Mouse (Mus musculus): ENCODE measurements around the gene Btk. TPM values are rescaled to one million over a fixed set of nuclear protein-coding genes. Genes with fewer than 3 reads are reported as not detected.

The Btk gene
- polyA plus RNA-seq (2015; fragmentation: Nextera tagmentation; extraction: Ambion mirVana): 0.74 and 2.1 TPM in 2 replicates

DNA sequence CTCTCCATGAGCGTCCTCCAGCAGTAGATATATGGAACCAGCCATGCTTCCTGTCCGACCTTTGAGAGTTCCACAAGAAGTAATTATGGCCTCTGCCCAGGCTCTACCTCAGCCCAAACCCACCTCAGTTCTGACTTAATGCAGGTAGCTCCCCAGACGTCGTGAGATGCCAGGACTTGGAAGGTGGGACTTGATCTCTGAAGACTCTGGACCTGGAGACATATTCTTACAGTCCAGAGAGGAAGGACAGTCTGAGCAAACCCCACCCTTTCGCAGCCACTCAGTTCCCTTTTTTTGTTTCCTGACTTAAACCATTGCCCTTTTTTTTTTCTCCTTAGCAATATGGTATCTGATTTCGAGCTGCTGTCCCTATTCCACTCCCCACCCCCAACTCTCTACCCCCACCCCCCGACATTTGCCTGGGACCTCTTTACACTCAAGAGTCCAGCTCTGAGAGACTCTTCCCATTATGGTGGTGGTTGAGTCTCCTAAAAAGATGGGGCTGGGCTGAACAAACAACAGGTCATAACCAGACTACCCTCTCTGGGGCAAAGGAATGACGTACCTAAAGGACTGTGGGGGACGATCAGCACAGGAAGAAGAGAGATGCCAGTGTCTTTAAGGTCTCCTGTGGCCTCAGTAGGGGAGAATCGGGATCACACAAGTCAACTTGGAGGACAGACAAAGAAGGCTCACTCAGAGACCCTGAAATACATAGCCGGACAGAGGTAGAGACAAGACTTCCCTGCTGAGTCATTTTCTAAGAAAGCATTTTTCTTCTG, at the start of gene Btk:
Gene Btk, minus strand, starts transcription at position 683 of the 782 bp plus-strand sequence.
- no peak for ATAC-seq (replicated peaks; ENCODE audit: insufficient number of reproducible peaks, insufficient read depth, low FRiP score, low read depth)
- no peak within 1 kb of the TSS for H3K4me2 ChIP-seq
- 79% methylated on average over 11 of the region's 11 CpGs for WGBS
- no peak within 1 kb of the TSS for H3K4me3 ChIP-seq
- H3K4me1 ChIP-seq (replicated peaks): peaks cover 4% of the 10 kb centered on the region
- H3K36me3 ChIP-seq: no peaks in the 10 kb centered on the region
- no peaks in the 10 kb centered on the region for H3K27me3 ChIP-seq
- H3K27ac ChIP-seq: no peak within 1 kb of the TSS
- no peaks in the 10 kb centered on the region for H3K9me3 ChIP-seq (replicated peaks)
- H3K9ac ChIP-seq: no peak within 1 kb of the TSS

DNA sequence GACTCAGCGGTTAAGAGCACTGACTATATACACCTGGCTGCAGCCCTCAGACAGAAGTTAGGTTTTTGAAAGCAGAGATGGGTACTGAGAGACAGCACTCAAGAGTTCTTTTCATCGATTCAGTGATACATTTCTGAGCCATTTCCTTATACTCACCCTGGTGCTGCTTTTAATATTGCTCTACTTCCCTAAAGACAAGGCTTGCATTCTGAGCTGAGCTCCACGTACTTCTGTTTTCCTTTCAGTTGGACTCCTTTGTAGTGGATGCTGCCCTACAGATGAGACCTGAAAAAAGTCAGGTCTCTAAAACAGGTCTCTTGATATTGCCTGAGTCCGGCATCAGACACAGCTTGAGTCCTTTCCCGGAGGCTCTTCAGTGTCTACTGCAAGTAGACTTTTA, 49.3 kb upstream of the Btk start:
- Histone ChIP-seq H3K4me1 (replicated peaks) (no peaks in the 10 kb centered on the region), H3K36me3 (no peaks in the 10 kb centered on the region), H3K9me3 (replicated peaks) (no peaks in the 10 kb centered on the region), H3K4me3 (no peak overlapping the region), H3K4me2 (no peak overlapping the region), H3K27me3 (no peaks in the 10 kb centered on the region), H3K27ac (no peak overlapping the region), H3K9ac (no peak overlapping the region)
- ATAC-seq (replicated peaks; ENCODE audit: insufficient number of reproducible peaks, insufficient read depth, low FRiP score, low read depth): no peak
- 74% methylated on average over 5 of the region's 5 CpGs for WGBS

DNA sequence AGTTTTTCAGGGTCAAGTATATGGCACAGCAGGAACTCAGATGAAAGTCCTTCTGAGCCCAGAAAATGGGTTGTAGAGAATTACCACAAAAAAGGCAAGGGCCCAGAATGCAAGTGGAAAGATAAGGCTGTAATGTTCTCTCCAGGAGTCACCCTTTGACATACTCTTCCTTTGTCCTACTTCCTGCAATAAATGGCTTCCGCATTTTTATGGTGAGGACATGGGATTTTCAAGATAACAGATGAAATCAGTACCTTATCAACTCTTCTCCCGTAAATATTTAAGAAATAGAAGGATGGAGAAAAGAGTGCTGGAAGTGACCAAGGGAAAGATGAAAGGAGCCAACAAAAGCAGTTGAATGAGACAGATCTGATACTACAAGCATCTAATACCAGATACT, 44.8 kb upstream of the Btk start:
- H3K36me3 ChIP-seq: no peaks in the 10 kb centered on the region
- no peak overlapping the region for H3K4me2 ChIP-seq
- no peak overlapping the region for H3K27ac ChIP-seq
- H3K9me3 ChIP-seq (replicated peaks): no peaks in the 10 kb centered on the region
- no peaks in the 10 kb centered on the region for H3K27me3 ChIP-seq
- no peak overlapping the region for H3K9ac ChIP-seq
- ATAC-seq (replicated peaks; ENCODE audit: insufficient number of reproducible peaks, insufficient read depth, low FRiP score, low read depth): no peak
- 52% methylated on average over 2 of the region's 2 CpGs for WGBS
- no peak overlapping the region for H3K4me3 ChIP-seq
- H3K4me1 ChIP-seq (replicated peaks): no peaks in the 10 kb centered on the region

DNA sequence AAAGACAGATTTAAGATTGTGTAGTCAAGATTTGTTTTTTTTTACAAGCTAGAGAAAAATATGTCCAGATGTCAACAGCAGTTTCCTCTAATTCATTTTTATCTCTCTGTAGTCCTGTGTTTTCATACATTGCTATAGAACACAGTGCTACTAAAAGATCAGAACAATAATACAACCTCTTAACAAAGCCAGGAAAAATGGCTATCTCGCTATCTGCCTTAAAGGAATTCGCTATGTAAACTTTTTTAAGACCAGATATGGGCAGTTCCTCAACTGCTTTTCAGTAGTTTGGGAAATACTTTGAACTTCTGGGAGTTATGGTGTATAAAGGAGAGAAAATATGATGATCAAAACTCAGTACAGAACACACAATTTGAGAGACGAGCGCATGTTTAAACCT, 40.0 kb upstream of the Btk start:
- Histone ChIP-seq H3K36me3 (no peaks in the 10 kb centered on the region), H3K9me3 (replicated peaks) (no peaks in the 10 kb centered on the region), H3K9ac (no peak overlapping the region), H3K4me2 (no peak overlapping the region), H3K4me3 (no peak overlapping the region), H3K4me1 (replicated peaks) (no peaks in the 10 kb centered on the region), H3K27me3 (no peaks in the 10 kb centered on the region), H3K27ac (no peak overlapping the region)
- 70% methylated on average over 4 of the region's 4 CpGs for WGBS
- ATAC-seq (replicated peaks; ENCODE audit: insufficient number of reproducible peaks, insufficient read depth, low FRiP score, low read depth): no peak

DNA sequence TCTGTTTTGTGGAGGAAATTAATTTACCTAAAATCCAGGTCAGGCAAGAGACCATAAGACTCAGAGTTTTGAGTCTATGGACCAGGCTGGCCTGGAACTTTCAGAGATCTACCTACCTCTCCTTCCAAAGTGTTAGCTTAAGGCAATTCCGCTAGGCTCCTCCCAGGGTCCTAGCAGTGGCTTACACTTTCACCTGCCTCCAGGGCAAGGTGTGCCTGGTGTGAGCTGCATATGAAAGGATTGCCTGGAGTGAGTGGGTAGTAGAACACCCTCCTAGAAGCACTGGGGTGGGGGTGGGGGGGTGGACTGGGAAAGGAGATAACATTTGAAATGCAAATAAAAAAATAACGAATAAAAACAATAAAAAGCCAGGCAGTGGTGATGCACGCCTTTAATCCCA, 38.3 kb upstream of the Btk start:
- ATAC-seq (replicated peaks; ENCODE audit: insufficient number of reproducible peaks, insufficient read depth, low FRiP score, low read depth): no peak
- no peak overlapping the region for H3K9ac ChIP-seq
- no peaks in the 10 kb centered on the region for H3K27me3 ChIP-seq
- H3K4me1 ChIP-seq (replicated peaks): no peaks in the 10 kb centered on the region
- 72% methylated on average over 3 of the region's 3 CpGs for WGBS
- no peak overlapping the region for H3K4me2 ChIP-seq
- H3K27ac ChIP-seq: no peak overlapping the region
- H3K9me3 ChIP-seq (replicated peaks): no peaks in the 10 kb centered on the region
- no peak overlapping the region for H3K4me3 ChIP-seq
- H3K36me3 ChIP-seq: no peaks in the 10 kb centered on the region

DNA sequence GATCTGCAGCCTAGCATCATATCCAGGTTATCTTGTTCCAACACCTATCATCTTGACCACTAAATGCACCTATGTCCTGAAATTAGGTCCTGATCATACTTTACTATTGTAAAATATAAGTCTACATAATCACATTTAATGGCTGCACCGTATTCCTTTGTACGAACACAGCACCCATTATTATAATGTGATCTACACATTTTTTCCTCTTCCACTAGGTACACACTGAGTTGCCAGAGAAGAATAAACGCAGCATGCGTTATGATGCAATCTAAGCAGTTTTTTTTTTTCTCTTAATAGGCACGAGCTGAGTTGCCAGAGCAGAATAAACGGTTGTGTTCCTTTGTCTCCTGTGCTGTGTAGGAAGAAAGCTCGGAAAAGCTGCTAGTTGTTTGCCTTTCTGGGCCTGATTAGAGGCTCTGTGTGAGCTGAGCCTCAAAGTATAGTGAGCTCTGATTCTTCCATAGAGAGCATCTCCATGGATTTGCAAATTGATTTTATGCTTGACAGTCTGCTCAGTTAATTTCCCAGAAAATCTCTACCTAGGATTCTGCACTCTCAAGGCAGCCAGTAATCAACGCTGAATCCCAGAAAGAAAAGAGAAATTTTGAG, 37.0 kb upstream of the Btk start:
- H3K9ac ChIP-seq: no peak overlapping the region
- 65% methylated on average over 8 of the region's 8 CpGs for WGBS
- H3K27ac ChIP-seq: no peak overlapping the region
- H3K27me3 ChIP-seq: no peaks in the 10 kb centered on the region
- no peaks in the 10 kb centered on the region for H3K9me3 ChIP-seq (replicated peaks)
- H3K4me1 ChIP-seq (replicated peaks): no peaks in the 10 kb centered on the region
- H3K36me3 ChIP-seq: no peaks in the 10 kb centered on the region
- no peak overlapping the region for H3K4me3 ChIP-seq
- no peak for ATAC-seq (replicated peaks; ENCODE audit: insufficient number of reproducible peaks, insufficient read depth, low FRiP score, low read depth)
- H3K4me2 ChIP-seq: no peak overlapping the region

DNA sequence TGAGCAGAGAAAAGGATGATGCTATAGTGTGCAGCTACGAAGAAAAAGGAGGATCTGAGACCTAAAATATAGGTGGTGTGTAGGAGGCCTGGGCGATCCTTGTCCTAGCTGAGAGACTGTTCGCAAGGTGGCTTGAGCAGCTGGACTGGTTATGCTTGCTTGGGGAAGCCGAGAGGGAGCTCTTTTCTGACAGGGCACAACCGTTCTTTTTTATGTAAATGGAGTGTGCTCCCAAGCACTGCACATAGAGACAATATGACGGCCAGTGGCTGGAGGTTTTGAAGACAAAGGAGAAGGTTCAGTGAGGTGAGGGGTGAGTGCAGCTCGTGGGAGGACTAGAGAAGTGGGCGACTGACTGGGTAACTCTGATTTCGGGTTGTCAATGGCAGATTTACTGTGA, 36.3 kb upstream of the Btk start:
- Histone ChIP-seq H3K36me3 (no peaks in the 10 kb centered on the region), H3K4me3 (no peak overlapping the region), H3K4me1 (replicated peaks) (no peaks in the 10 kb centered on the region), H3K27me3 (no peaks in the 10 kb centered on the region), H3K9ac (no peak overlapping the region), H3K9me3 (replicated peaks) (no peaks in the 10 kb centered on the region), H3K27ac (no peak overlapping the region), H3K4me2 (no peak overlapping the region)
- no peak for ATAC-seq (replicated peaks; ENCODE audit: insufficient number of reproducible peaks, insufficient read depth, low FRiP score, low read depth)
- WGBS: 62% methylated on average over 9 of the region's 9 CpGs

DNA sequence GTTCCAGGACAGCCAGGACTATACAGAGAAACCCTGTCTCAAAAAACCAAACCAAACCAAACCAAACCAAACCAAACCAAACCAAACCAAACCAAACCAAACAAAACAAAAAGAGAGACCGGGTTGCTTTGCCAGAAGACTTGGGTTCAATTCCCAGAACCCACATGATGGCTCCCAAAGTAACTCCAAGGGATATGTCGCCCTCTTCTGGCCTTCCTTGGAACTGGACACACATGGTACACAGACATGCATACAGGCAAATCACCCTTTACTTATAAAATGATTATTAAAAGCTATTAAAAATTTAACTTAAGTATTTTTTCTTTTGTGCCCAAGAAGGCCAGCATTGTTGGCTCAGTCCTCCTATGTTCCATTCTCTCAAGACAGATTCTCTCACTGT, 30.9 kb upstream of the Btk start:
- 53% methylated on average over 2 of the region's 2 CpGs for WGBS

DNA sequence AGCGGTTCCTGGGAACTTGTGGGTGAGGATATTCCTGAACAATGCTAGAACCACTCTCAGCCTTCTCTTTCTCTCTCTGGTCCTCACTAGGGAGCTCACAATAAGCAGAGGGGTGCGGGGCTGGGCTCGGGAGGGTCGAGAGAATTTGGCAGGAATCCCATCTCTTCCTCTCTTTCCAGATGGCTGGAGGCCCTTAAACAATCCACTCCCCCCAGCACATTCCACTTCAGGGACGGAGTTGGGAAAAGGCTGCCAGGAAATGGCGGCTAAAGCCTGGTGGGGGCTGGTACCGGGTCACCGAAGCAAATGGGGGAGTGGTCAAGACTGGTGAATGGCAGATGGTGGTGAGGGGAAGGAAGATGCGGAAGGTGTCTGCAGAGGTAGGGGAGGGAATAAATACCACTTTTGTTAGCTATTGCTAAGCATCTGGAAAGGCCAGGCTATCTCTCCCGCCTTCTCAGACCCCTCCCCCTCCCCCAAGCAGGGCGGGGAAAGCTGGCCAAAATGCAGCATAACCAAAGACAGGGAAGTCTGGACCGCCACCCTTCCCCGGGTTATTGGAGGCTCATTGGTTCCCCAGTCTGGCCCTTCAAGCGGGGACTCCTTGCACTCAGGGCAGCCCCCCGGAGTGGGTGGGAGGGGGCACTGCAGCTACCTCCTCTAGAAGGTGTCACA, 29.1 kb upstream of the Btk start:
- no peaks in the 10 kb centered on the region for H3K4me1 ChIP-seq (replicated peaks)
- no peaks in the 10 kb centered on the region for H3K9me3 ChIP-seq (replicated peaks)
- peak overlapping the region; percentile 65 for H3K4me2 ChIP-seq
- H3K36me3 ChIP-seq: no peaks in the 10 kb centered on the region
- H3K27me3 ChIP-seq: no peaks in the 10 kb centered on the region
- H3K4me3 ChIP-seq: peak overlapping the region; percentile 48
- 14% methylated on average over 15 of the region's 15 CpGs for WGBS
- 0 out of 2 replicates have a peak overlapping the region, but pooled peaks have one; percentile 21 for H3K9ac ChIP-seq
- peak overlapping the region; percentile 86 for H3K27ac ChIP-seq
- peak; percentile 84 for ATAC-seq (replicated peaks; ENCODE audit: insufficient number of reproducible peaks, insufficient read depth, low FRiP score, low read depth)

More for the DNA sequence above, 30.9 kb upstream of the Btk start:
- no peak overlapping the region for H3K9ac ChIP-seq
- H3K4me3 ChIP-seq: no peak overlapping the region
- no peaks in the 10 kb centered on the region for H3K36me3 ChIP-seq
- H3K9me3 ChIP-seq (replicated peaks): no peaks in the 10 kb centered on the region
- H3K27ac ChIP-seq: no peak overlapping the region
- ATAC-seq (replicated peaks; ENCODE audit: insufficient number of reproducible peaks, insufficient read depth, low FRiP score, low read depth): no peak
- no peaks in the 10 kb centered on the region for H3K4me1 ChIP-seq (replicated peaks)
- no peak overlapping the region for H3K4me2 ChIP-seq
- H3K27me3 ChIP-seq: no peaks in the 10 kb centered on the region

DNA sequence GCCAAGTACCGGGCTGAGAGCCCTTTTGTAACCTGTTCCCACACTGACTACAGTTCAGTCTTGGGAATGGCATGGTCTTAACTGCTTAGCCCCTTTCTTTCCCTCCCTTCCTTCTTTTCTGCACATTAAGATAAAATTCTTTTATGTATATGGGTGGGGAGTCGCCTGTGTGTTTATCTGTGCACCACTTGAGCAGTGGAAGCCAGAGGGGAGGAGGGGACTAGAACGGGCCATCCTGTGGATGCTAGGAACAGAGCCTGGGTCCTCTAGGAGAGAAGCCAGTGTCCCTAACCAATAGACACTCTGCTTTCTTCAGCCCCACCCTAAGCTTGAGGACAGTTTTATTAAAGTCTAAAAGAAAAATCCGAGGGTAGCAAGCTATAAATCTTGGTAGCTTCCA, 27.6 kb upstream of the Btk start:
- no peaks in the 10 kb centered on the region for H3K4me1 ChIP-seq (replicated peaks)
- WGBS: 63% methylated on average over 4 of the region's 4 CpGs
- H3K27ac ChIP-seq: no peak overlapping the region
- no peak for ATAC-seq (replicated peaks; ENCODE audit: insufficient number of reproducible peaks, insufficient read depth, low FRiP score, low read depth)
- H3K9me3 ChIP-seq (replicated peaks): no peaks in the 10 kb centered on the region
- H3K9ac ChIP-seq: no peak overlapping the region
- no peak overlapping the region for H3K4me2 ChIP-seq
- no peaks in the 10 kb centered on the region for H3K36me3 ChIP-seq
- H3K27me3 ChIP-seq: no peaks in the 10 kb centered on the region
- H3K4me3 ChIP-seq: no peak overlapping the region

DNA sequence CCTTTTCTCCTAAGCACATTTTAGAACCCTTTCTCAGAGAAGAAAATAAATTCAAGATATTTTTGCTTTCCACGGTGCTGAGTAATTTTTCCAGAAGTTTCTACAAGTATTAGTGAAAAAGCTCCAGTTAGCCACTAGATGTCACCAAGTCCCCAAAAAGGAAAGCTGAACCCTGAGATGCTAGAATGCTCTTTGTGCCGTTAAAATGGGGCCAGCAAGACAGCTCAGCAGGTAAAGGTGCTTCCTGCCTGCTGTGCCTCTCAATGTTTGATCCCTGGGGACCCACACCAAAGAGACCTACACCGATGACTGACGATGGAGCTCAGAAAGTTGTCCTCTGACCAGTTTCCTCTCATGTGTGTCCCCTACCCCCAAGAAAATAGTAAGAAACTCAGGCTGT, 26.1 kb upstream of the Btk start:
- Histone ChIP-seq H3K9ac (no peak overlapping the region), H3K36me3 (no peaks in the 10 kb centered on the region), H3K4me3 (no peak overlapping the region), H3K4me1 (replicated peaks) (no peaks in the 10 kb centered on the region), H3K9me3 (replicated peaks) (no peaks in the 10 kb centered on the region), H3K4me2 (no peak overlapping the region), H3K27me3 (no peaks in the 10 kb centered on the region), H3K27ac (no peak overlapping the region)
- WGBS: 31% methylated on average over 4 of the region's 4 CpGs
- no peak for ATAC-seq (replicated peaks; ENCODE audit: insufficient number of reproducible peaks, insufficient read depth, low FRiP score, low read depth)

All from heart, embryonic 15.5 days (tissue).